Mouse (Mus musculus): ENCODE data around the gene Gyg. TPM values are rescaled to one million over a fixed set of nuclear protein-coding genes. Genes with fewer than 3 reads are reported as not detected.

Gene Gyg
- polyA plus RNA-seq, 1 experiment from 2014 or later, result 48.3 TPM

DNA sequence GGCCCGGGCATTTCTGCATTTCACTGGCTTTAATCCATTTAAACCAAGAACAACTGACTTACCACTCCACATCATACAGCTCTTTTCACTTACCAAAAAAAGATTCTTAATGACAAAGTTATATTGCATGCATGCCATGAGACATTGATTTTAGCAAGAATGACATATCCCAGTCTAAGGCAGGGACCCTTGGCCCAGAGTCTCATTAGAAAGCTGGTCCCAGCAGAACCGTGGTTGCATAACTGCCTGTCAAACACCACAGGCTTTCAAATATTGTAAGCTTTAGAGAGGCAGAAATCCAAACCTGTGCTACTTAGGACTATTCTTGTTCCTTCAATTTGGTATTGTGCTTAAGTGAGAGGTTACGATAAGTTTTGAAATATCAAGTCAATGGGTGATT is 11.4 kb downstream of the Gyg start:
- DNase-seq (ENCODE audit: low spot score) (no peak), ATAC-seq (replicated peaks; ENCODE audit: low FRiP score, low read depth) (no peak)
- no peaks in the 10 kb centered on the region for H3K27me3 ChIP-seq (ENCODE audit: insufficient read depth, low read length)
- H3K4me3 ChIP-seq (replicated peaks; ENCODE audit: low read depth, low read length), result no peak overlapping the region
- no peaks in the 10 kb centered on the region for H3K4me1 ChIP-seq (replicated peaks; ENCODE audit: insufficient read depth, low read length)
- H3K27ac ChIP-seq, result no peak overlapping the region
- TF ChIP-seq CTCF (IDR thresholded peaks at IDR 0.05; ENCODE audit: low read depth), result no peak
- H3K4me2 ChIP-seq (ENCODE audit: low read length), result no peak overlapping the region
- WGBS, result 85% methylated on average over 3 of the region's 3 CpGs
- H3K9me3 ChIP-seq (replicated peaks; ENCODE audit: low read length), result no peaks in the 10 kb centered on the region
- no peak overlapping the region for H3K9ac ChIP-seq (ENCODE audit: low read depth, low read length)
- H3K36me3 ChIP-seq (ENCODE audit: insufficient read depth, low read length), result 0 out of 2 replicates have a peak, but pooled peaks cover 13% of the 10 kb centered on the region

DNA sequence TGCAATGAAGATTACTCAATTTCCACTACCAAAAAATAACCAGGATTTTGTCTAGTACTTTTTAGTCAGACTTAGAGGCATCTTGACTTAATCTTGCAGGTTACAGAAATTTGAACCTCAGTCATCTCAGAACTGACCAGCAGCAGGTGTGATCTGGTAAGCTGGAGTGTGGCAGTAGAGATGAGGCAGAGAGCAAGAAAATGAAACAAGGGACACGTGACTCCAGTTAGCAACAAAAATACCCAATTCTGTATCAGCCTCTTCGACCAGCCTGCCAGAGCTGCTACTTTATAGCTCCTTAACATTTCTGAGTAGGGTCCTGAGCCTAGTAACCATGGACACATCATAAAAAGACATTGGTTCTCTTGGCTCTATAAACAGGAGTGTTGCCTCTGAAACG is 12.5 kb downstream of the Gyg start:
- DNase-seq (ENCODE audit: low spot score), result no peak
- Histone ChIP-seq H3K36me3 (ENCODE audit: insufficient read depth, low read length) (0 out of 2 replicates have a peak, but pooled peaks cover 6% of the 10 kb centered on the region), H3K9me3 (replicated peaks; ENCODE audit: low read length) (no peaks in the 10 kb centered on the region), H3K4me3 (replicated peaks; ENCODE audit: low read depth, low read length) (no peak overlapping the region), H3K27ac (no peak overlapping the region), H3K27me3 (ENCODE audit: insufficient read depth, low read length) (no peaks in the 10 kb centered on the region), H3K9ac (ENCODE audit: low read depth, low read length) (no peak overlapping the region), H3K4me1 (replicated peaks; ENCODE audit: insufficient read depth, low read length) (no peaks in the 10 kb centered on the region), H3K4me2 (ENCODE audit: low read length) (no peak overlapping the region)
- 68% methylated on average over 3 of the region's 3 CpGs for WGBS
- TF ChIP-seq CTCF (IDR thresholded peaks at IDR 0.05; ENCODE audit: low read depth), result no peak
- ATAC-seq (replicated peaks; ENCODE audit: low FRiP score, low read depth), result no peak

DNA sequence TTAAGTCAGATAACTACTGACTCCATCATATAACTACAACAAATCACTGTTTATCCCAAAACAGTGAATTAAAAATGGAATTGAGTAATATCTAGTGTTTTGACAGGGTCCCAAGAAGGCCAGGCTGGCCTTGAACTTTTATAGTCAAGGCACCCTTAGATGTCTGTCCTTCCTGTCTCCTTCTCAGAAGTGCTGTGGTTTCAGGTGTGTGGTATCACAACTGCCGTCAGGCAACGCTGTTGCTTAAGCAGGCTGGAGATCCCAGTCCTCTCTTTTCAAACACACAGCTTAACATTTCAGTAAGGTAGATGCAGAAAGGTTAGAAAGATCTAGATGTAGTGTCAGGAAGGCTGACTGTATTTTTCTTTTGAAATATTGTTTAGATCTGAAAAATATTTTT is 13.0 kb downstream of the Gyg start:
- H3K9me3 ChIP-seq (replicated peaks; ENCODE audit: low read length), result no peaks in the 10 kb centered on the region
- no peak overlapping the region for H3K4me3 ChIP-seq (replicated peaks; ENCODE audit: low read depth, low read length)
- H3K36me3 ChIP-seq (ENCODE audit: insufficient read depth, low read length), result 0 out of 2 replicates have a peak, but pooled peaks cover 4% of the 10 kb centered on the region
- no peak overlapping the region for H3K9ac ChIP-seq (ENCODE audit: low read depth, low read length)
- DNase-seq (ENCODE audit: low spot score) (no peak), ATAC-seq (replicated peaks; ENCODE audit: low FRiP score, low read depth) (no peak)
- no peak overlapping the region for H3K4me2 ChIP-seq (ENCODE audit: low read length)
- H3K27ac ChIP-seq, result no peak overlapping the region
- no peaks in the 10 kb centered on the region for H3K27me3 ChIP-seq (ENCODE audit: insufficient read depth, low read length)
- TF ChIP-seq CTCF (IDR thresholded peaks at IDR 0.05; ENCODE audit: low read depth), result no peak
- H3K4me1 ChIP-seq (replicated peaks; ENCODE audit: insufficient read depth, low read length), result no peaks in the 10 kb centered on the region
- WGBS, result 77% methylated on average over 2 of the region's 2 CpGs

DNA sequence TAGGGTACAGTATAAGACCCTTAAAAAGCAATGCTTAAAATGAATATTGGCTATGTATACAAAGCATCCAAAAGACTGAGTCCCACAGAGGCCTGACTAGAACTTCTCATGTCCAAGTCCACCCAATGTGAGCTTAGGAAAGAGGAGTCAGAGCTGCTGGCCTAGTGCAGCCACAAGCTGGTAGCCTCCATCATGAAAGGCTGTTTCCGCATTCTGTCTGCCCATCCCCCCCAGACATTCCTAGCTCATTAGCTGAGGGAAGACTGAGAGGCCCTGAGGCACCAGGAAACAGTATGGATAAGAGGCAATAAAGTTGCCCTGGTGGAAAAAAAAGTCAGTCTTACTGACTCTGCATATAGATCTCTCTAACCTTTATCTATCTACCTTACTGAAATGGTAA is 13.4 kb downstream of the Gyg start:
- no peaks in the 10 kb centered on the region for H3K9me3 ChIP-seq (replicated peaks; ENCODE audit: low read length)
- no peaks in the 10 kb centered on the region for H3K4me1 ChIP-seq (replicated peaks; ENCODE audit: insufficient read depth, low read length)
- no peak overlapping the region for H3K9ac ChIP-seq (ENCODE audit: low read depth, low read length)
- TF ChIP-seq CTCF (IDR thresholded peaks at IDR 0.05; ENCODE audit: low read depth), result no peak
- ATAC-seq (replicated peaks; ENCODE audit: low FRiP score, low read depth) (0 out of 2 replicates have a peak, but pooled peaks have one; percentile 10), DNase-seq (ENCODE audit: low spot score) (peak; percentile 7)
- WGBS, result 54% methylated on average over 1 of the region's 1 CpGs
- no peak overlapping the region for H3K27ac ChIP-seq
- no peaks in the 10 kb centered on the region for H3K27me3 ChIP-seq (ENCODE audit: insufficient read depth, low read length)
- no peaks in the 10 kb centered on the region for H3K36me3 ChIP-seq (ENCODE audit: insufficient read depth, low read length)
- H3K4me2 ChIP-seq (ENCODE audit: low read length), result no peak overlapping the region
- H3K4me3 ChIP-seq (replicated peaks; ENCODE audit: low read depth, low read length), result no peak overlapping the region

DNA sequence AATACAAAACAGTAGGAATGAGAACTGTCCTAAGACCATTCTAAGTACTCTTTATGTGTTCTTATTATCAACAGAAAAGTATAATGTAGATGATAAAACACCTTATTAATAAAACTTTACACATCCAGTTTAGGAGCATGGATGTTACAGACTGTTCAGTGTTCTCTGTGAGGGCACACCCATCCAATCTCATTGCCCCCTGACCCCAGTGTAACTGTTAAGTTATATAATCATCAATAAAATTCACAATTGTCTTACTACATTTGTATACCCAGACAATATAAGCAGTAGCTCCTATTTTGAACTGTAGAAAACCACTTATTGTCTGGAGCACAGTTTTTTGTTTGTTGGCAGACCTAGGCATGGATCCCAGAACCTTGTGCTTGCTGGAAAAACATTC is 13.9 kb downstream of the Gyg start:
- H3K27me3 ChIP-seq (ENCODE audit: insufficient read depth, low read length), result no peaks in the 10 kb centered on the region
- no peaks in the 10 kb centered on the region for H3K9me3 ChIP-seq (replicated peaks; ENCODE audit: low read length)
- ATAC-seq (replicated peaks; ENCODE audit: low FRiP score, low read depth) (no peak), DNase-seq (ENCODE audit: low spot score) (no peak)
- TF ChIP-seq CTCF (IDR thresholded peaks at IDR 0.05; ENCODE audit: low read depth), result no peak
- H3K9ac ChIP-seq (ENCODE audit: low read depth, low read length), result no peak overlapping the region
- H3K4me1 ChIP-seq (replicated peaks; ENCODE audit: insufficient read depth, low read length), result no peaks in the 10 kb centered on the region
- H3K4me3 ChIP-seq (replicated peaks; ENCODE audit: low read depth, low read length), result no peak overlapping the region
- H3K4me2 ChIP-seq (ENCODE audit: low read length), result no peak overlapping the region
- no peaks in the 10 kb centered on the region for H3K36me3 ChIP-seq (ENCODE audit: insufficient read depth, low read length)
- H3K27ac ChIP-seq, result no peak overlapping the region

DNA sequence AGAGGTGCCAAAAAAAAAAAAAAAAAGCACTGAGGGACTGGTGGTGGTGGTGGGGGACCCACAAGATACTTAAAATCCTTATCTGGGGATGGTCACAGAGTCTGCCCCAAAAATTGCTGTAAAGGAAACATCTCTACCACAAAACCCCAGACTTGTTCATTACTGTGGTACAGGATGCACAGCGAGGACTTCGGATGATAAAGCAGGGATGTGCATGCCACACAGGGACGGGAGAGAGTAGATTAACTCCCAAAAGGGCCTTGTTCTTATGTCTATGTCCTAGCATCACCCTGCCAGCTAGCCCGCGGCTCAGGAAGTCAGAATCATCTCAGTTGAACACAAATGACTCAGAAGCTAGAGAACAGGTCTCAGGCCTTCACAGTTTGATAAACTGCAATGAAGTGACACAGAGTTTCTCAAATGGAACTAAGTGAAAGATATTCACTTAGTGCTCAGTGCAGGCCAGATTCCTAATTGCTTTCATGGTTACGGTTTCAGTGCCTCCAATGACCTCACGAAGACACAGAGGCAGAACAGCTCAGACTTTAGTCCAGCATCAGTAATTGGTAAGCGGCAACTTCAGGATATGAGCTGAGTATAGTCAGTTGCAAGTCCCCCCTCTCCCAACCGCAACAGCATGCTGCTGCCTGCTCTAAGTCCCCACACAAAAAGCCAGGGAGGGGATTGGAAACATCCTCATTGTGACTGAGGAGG is 18.1 kb downstream of the Gyg start:
- Histone ChIP-seq H3K9me3 (replicated peaks; ENCODE audit: low read length) (no peaks in the 10 kb centered on the region), H3K4me3 (replicated peaks; ENCODE audit: low read depth, low read length) (no peak overlapping the region), H3K9ac (ENCODE audit: low read depth, low read length) (no peak overlapping the region), H3K27ac (no peak overlapping the region), H3K36me3 (ENCODE audit: insufficient read depth, low read length) (no peaks in the 10 kb centered on the region), H3K4me1 (replicated peaks; ENCODE audit: insufficient read depth, low read length) (no peaks in the 10 kb centered on the region), H3K27me3 (ENCODE audit: insufficient read depth, low read length) (no peaks in the 10 kb centered on the region), H3K4me2 (ENCODE audit: low read length) (no peak overlapping the region)
- ATAC-seq (replicated peaks; ENCODE audit: low FRiP score, low read depth) (no peak), DNase-seq (ENCODE audit: low spot score) (no peak)
- 77% methylated on average over 9 of the region's 9 CpGs for WGBS
- TF ChIP-seq CTCF (IDR thresholded peaks at IDR 0.05; ENCODE audit: low read depth), result no peak

DNA sequence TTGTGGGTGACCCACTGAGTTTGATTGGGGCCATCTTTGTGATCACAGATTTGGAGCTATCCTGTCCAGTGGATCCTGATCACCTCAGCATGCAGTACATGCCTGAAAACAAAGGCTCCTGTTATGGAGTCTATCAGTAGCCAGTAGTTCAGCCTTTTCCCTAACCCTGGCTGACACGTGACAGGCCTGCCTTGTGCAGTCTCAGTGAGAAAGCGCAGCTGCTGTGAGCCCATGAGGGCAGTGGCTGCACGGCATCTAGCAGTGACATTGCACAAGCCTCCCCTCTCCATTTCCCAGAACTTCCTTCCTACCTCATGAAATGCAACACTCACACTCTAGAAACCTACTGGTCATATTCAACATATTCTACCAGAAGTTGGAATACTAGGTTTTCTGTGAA is 20.6 kb downstream of the Gyg start:
- no peak for TF ChIP-seq CTCF (IDR thresholded peaks at IDR 0.05; ENCODE audit: low read depth)
- 61% methylated on average over 3 of the region's 3 CpGs for WGBS
- Histone ChIP-seq H3K36me3 (ENCODE audit: insufficient read depth, low read length) (0 out of 2 replicates have a peak, but pooled peaks cover 4% of the 10 kb centered on the region), H3K4me3 (replicated peaks; ENCODE audit: low read depth, low read length) (no peak overlapping the region), H3K27me3 (ENCODE audit: insufficient read depth, low read length) (no peaks in the 10 kb centered on the region), H3K4me2 (ENCODE audit: low read length) (no peak overlapping the region), H3K27ac (no peak overlapping the region), H3K4me1 (replicated peaks; ENCODE audit: insufficient read depth, low read length) (no peaks in the 10 kb centered on the region), H3K9me3 (replicated peaks; ENCODE audit: low read length) (no peaks in the 10 kb centered on the region), H3K9ac (ENCODE audit: low read depth, low read length) (no peak overlapping the region)
- ATAC-seq (replicated peaks; ENCODE audit: low FRiP score, low read depth) (no peak; the same call in 1 of the 2 replicates), DNase-seq (ENCODE audit: low spot score) (peak; percentile 32)

All from kidney, postnatal 0 days (tissue).